Mouse (Mus musculus): ENCODE results near the gene Grk6.

GRCm38 (mm10) chr13:55445361-55446091, 654 bp downstream of the Grk6 start:
- TF ChIP-seq CTCF (IDR thresholded peaks at IDR 0.05; ENCODE audit: extremely low read depth, insufficient read depth, insufficient read length, insufficient replicate concordance) (no peak), POLR2A (IDR thresholded peaks at IDR 0.05; ENCODE audit: low read depth, low read length) (no peak)
